Mouse (Mus musculus) spleen, adult 10 weeks (tissue): ENCODE data around the gene Odf3l2. TPM values are rescaled to one million over a fixed set of nuclear protein-coding genes. Genes with fewer than 3 reads are reported as not detected.

Source experiments
- polyA plus RNA-seq: library from polyadenylated mRNA; stranded (reverse); fragments of 350-450 nt; fragmentation: Illumina TruSeq; extraction: RNeasy Lipid Tissue Mini Kit (QIAGEN cat#74804); gene quantifications from one replicate; pipeline ENCODE4 v1.2.3, GENCODE M21; 2015; ENCODE audit warnings: low replicate concordance; ENCODE audit not compliant: insufficient read depth

Gene Odf3l2
- not detected for polyA plus RNA-seq

GRCm38 (mm10) chr10:79645711-79646110 is at the start of gene Odf3l2:
Gene Odf3l2, minus strand, starts transcription at chr10:79645738.

DNA sequence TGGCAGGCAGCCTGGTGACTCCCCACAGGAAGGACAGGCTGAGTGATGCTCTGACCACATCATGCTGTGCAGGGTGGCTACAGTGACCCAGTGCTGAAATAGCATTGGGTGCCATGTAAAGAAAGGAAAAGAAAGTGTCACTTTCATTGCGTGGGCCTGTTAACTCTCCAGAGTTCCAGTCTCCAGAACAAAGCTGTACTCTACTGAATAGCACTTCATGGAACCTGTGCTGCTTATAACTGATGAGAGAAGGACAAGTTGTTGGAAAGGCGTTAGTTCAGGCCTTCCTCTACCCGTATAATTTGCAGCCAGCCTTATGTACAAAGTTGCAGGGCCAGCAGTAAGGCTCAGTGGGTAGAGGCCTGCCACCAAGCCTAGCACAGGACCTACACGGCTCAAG is 43.2 kb upstream of the Odf3l2 start, which contains the start of gene Gzmm:
TSS of gene Gzmm (plus strand) at position 301 of the 400 bp plus-strand sequence.

DNA sequence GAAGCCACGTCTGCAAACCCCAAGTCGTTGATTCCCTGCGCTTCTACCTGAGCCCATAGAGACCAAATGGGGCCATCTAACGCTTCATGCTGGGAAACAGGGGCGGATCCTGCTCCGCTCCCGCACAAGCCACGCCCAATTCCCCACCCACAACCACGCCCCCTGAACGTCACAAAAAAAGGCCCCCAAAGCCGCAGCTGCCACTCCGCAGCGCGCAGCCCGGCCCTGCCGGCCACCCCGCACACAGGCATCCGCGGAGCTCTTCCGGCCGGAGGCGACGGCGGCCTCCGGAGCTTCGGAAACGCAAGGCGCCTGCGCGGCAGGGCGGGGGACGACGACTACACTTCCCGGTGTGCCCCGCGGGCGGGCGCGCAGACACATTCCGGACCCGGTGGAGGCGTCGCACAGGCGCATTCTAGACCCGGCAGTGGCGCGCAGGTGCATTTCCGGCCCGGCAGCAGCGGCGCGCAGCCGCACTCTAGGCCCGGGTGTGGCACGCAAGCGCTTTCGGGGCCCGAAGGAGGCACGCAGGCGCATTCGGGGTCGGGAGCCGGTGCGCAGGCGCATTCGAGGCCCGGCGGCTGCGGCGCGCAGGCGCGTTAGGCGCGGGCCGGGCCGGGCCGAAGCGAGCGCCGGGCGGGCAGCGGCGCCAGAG is 36.2 kb upstream of the Odf3l2 start, which contains the start of gene Cdc34:
TSS of gene Cdc34 (plus strand) at position 605 of the 655 bp plus-strand sequence.

GRCm38 (mm10) chr10:79668771-79669575 is 23.4 kb upstream of the Odf3l2 start, which contains the start of gene Tpgs1:
Gene Tpgs1, plus strand, starts transcription at chr10:79669369.

GRCm38 (mm10) chr10:79664131-79664665 is 18.7 kb upstream of the Odf3l2 start, which contains the start of gene Madcam1:
Gene Madcam1, plus strand, starts transcription at chr10:79664559.

GRCm38 (mm10) chr10:79637128-79638110 is 8.1 kb downstream of the Odf3l2 start, which contains the start of gene Shc2:
Gene Shc2, minus strand, starts transcription at chr10:79637918.

DNA sequence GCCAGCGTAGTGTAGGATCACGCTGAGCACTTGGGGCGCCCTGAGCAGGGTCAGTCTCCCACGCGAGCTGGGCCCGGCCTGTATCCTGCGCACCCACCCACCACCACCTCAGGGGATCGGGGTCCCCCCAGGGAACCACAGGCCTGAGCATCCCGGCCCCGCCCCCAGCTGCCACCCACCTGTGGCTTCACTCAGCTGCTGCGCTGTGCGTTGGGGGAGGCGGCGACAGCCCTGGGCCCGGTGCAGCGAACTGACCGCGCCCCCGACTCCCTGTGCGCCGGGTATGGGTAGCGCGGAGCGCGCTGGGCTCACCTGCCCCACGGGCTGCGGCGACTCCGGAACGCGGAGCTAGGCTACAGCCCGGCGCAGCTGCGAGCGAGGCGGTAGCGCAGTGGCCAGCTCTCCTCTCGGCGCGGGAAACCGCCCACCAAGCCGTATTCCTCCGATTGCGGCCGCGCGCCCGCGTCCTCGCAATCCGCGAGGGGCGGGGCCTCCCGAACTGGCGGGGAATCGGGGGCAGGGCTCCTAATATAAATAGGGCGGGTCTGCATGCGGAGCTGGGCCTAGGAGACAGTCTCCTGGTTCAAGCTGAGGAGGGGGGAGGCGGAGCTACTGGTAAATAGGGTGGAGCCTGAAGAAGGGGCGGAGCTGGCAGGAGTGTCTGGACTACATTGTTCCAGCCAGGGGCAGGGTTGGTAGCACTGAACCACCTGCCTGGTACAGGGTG is 31.8 kb downstream of the Odf3l2 start, which contains the start of gene C2cd4c:
TSS of gene C2cd4c (minus strand) at position 448 of the 727 bp plus-strand sequence.

Other genes starting within 250 kb of the Odf3l2 start
- gene Vmn2r83, start 177.0 kb downstream of the Odf3l2 start, polyA plus RNA-seq = not detected
- gene Plpp2, start 111.9 kb downstream of the Odf3l2 start, polyA plus RNA-seq = 3.2 TPM
- gene Mier2, start 90.5 kb downstream of the Odf3l2 start, polyA plus RNA-seq = 11.8 TPM
- not detected for gene Theg, start 58.4 kb downstream of the Odf3l2 start, polyA plus RNA-seq
- gene C2cd4c, start 31.7 kb downstream of the Odf3l2 start, polyA plus RNA-seq = not detected
- 0.62 TPM for gene Shc2, start 7.8 kb downstream of the Odf3l2 start, polyA plus RNA-seq
- gene Madcam1, start 18.8 kb upstream of the Odf3l2 start, polyA plus RNA-seq = 8.2 TPM
- 6.4 TPM for gene Tpgs1, start 23.6 kb upstream of the Odf3l2 start, polyA plus RNA-seq
- 43.0 TPM for gene Cdc34, start 36.5 kb upstream of the Odf3l2 start, polyA plus RNA-seq
- gene Gzmm, start 43.3 kb upstream of the Odf3l2 start, polyA plus RNA-seq = 1.5 TPM
- gene Bsg, start 58.8 kb upstream of the Odf3l2 start, polyA plus RNA-seq = 159 TPM
- gene Hcn2, start 70.9 kb upstream of the Odf3l2 start, polyA plus RNA-seq = not detected
- 16.0 TPM for gene Polrmt, start 100.8 kb upstream of the Odf3l2 start, polyA plus RNA-seq
- gene Fgf22, start 109.3 kb upstream of the Odf3l2 start, polyA plus RNA-seq = not detected
- 5.5 TPM for gene Rnf126, start 121.2 kb upstream of the Odf3l2 start, polyA plus RNA-seq
- 1.2 TPM for gene Fstl3, start 131.5 kb upstream of the Odf3l2 start, polyA plus RNA-seq
- 0.25 TPM for gene Prss57, start 145.2 kb upstream of the Odf3l2 start, polyA plus RNA-seq
- gene Palm, start 147.8 kb upstream of the Odf3l2 start, polyA plus RNA-seq = 3.1 TPM
- not detected for gene Misp, start 175.3 kb upstream of the Odf3l2 start, polyA plus RNA-seq
- 156 TPM for gene Ptbp1, start 208.7 kb upstream of the Odf3l2 start, polyA plus RNA-seq
- gene Prtn3, start 228.7 kb upstream of the Odf3l2 start, polyA plus RNA-seq = not detected
- 0.47 TPM for gene Plppr3, start 228.9 kb upstream of the Odf3l2 start, polyA plus RNA-seq
- gene Elane, start 240.5 kb upstream of the Odf3l2 start, polyA plus RNA-seq = 0.35 TPM
- 1.0 TPM for gene Cfd, start 245.1 kb upstream of the Odf3l2 start, polyA plus RNA-seq